Mouse (Mus musculus) testis, postnatal 10 days (tissue): ENCODE measurements at regions not wholly inside any gene's neighbourhood (a gene's known extent, or its start where the extent isn't known, plus 50 kb on each side); places are given as distances from the start of the nearest gene placed in this dataset.
"Not testable (repeated sequence)": the region's sequence is repeated elsewhere in the genome, so short reads cannot be mapped to it uniquely, and the experiment has no call there.

Experiments
- DNase-seq: peaks from one replicate; pipeline ENCODE4 v3.0.0; 2021; ENCODE audit warnings: low spot score

- no peak for DNase-seq
Measured at GRCm38 (mm10) chr3:155662280-155662679, 569.0 kb downstream of the Lrriq3 start.

- DNase-seq: no peak
Measured at GRCm38 (mm10) chr3:155672558-155672957, 579.3 kb downstream of the Lrriq3 start.

GRCm38 (mm10) chr3:155680200-155680599, 587.0 kb downstream of the Lrriq3 start:
- no peak for DNase-seq

- no peak for DNase-seq
Measured at GRCm38 (mm10) chr3:155682921-155683813, 589.9 kb downstream of the Lrriq3 start.

- DNase-seq: no peak
Measured at GRCm38 (mm10) chr3:155688358-155688757, 595.1 kb downstream of the Lrriq3 start.

GRCm38 (mm10) chr3:155723011-155723510, 629.8 kb downstream of the Lrriq3 start:
- peak; percentile 35 for DNase-seq

- no peak for DNase-seq
Measured at GRCm38 (mm10) chr3:155742421-155742820, 649.2 kb downstream of the Lrriq3 start.

GRCm38 (mm10) chr3:155746601-155747000, 653.4 kb downstream of the Lrriq3 start:
- DNase-seq: not testable (repeated sequence)

- DNase-seq: no peak
Measured at GRCm38 (mm10) chr3:155747511-155747910, 654.3 kb downstream of the Lrriq3 start.

- no peak for DNase-seq
Measured at GRCm38 (mm10) chr3:155757285-155757684, 664.1 kb downstream of the Lrriq3 start.

GRCm38 (mm10) chr3:155776019-155776418, 682.8 kb downstream of the Lrriq3 start:
- no peak for DNase-seq

- DNase-seq: no peak
Measured at GRCm38 (mm10) chr3:155777025-155777424, 683.8 kb downstream of the Lrriq3 start.

GRCm38 (mm10) chr3:155815693-155816092, 722.5 kb downstream of the Lrriq3 start:
- no peak for DNase-seq

- DNase-seq: no peak
Measured at GRCm38 (mm10) chr3:155824863-155825262, 731.6 kb downstream of the Lrriq3 start.

GRCm38 (mm10) chr3:155866286-155866685, 695.3 kb upstream of the Negr1 start:
- DNase-seq: no peak

GRCm38 (mm10) chr3:155875696-155876095, 685.9 kb upstream of the Negr1 start:
- no peak for DNase-seq

- no peak for DNase-seq
Measured at GRCm38 (mm10) chr3:155878401-155878800, 683.2 kb upstream of the Negr1 start.

- DNase-seq: no peak
Measured at GRCm38 (mm10) chr3:155880722-155881121, 680.9 kb upstream of the Negr1 start.

GRCm38 (mm10) chr3:155915981-155916380, 645.6 kb upstream of the Negr1 start:
- no peak for DNase-seq

- DNase-seq: no peak
Measured at GRCm38 (mm10) chr3:155942896-155943295, 618.7 kb upstream of the Negr1 start.

GRCm38 (mm10) chr3:155944042-155944735, 617.4 kb upstream of the Negr1 start:
- no peak for DNase-seq

- DNase-seq: no peak
Measured at GRCm38 (mm10) chr3:155945188-155945587, 616.4 kb upstream of the Negr1 start.

- DNase-seq: not testable (repeated sequence)
Measured at GRCm38 (mm10) chr3:155962496-155962895, 599.1 kb upstream of the Negr1 start.
